Mouse (Mus musculus) right cerebral cortex, adult 2 months (tissue): ENCODE results near the gene Acod1.
A peak's percentile ranks its signal among the peaks of the same experiment; 100 is the strongest.

ENCODE experiments used
- DNase-seq, 2 experiments: peaks; one replicate each; pipeline ENCODE4 v3.0.0; 2021 to 2022; ENCODE audit warnings: low spot score in 2 of 2

The Acod1 gene

GRCm38 (mm10) chr14:103046677-103047076 lies at the start of gene Acod1:
Gene Acod1, plus strand, starts transcription at chr14:103046977.
- no peak for DNase-seq

- no peak for DNase-seq
Observed at GRCm38 (mm10) chr14:103007737-103008136, 39.0 kb upstream of the Acod1 start.

- peak; percentile 26 to 49 for DNase-seq
Observed at GRCm38 (mm10) chr14:103011782-103012181, 35.0 kb upstream of the Acod1 start.

GRCm38 (mm10) chr14:103012563-103013150 lies 34.1 kb upstream of the Acod1 start:
- peak; percentile 68 to 74 for DNase-seq

GRCm38 (mm10) chr14:103017009-103017408 lies 29.8 kb upstream of the Acod1 start:
- no peak for DNase-seq

GRCm38 (mm10) chr14:103020046-103020445 lies 26.7 kb upstream of the Acod1 start:
- no peak for DNase-seq

GRCm38 (mm10) chr14:103029203-103029602 lies 17.6 kb upstream of the Acod1 start:
- no peak for DNase-seq

GRCm38 (mm10) chr14:103033271-103033823 lies 13.4 kb upstream of the Acod1 start:
- peak in 1 of 2 experiments; percentile 6 for DNase-seq

- DNase-seq = no peak
Observed at GRCm38 (mm10) chr14:103034076-103034475, 12.7 kb upstream of the Acod1 start.

- no peak for DNase-seq
Observed at GRCm38 (mm10) chr14:103037016-103037415, 9.8 kb upstream of the Acod1 start.

- DNase-seq = no peak
Observed at GRCm38 (mm10) chr14:103048292-103049086, 1.7 kb downstream of the Acod1 start.

- DNase-seq = peak; percentile 73 to 83
Observed at GRCm38 (mm10) chr14:103051159-103051769, 4.5 kb downstream of the Acod1 start.

- DNase-seq = no peak
Observed at GRCm38 (mm10) chr14:103054731-103055130, 8.0 kb downstream of the Acod1 start.

GRCm38 (mm10) chr14:103056601-103057000 lies 9.8 kb downstream of the Acod1 start:
- no peak for DNase-seq

GRCm38 (mm10) chr14:103058998-103059397 lies 12.2 kb downstream of the Acod1 start:
- DNase-seq = no peak

- DNase-seq = no peak
Observed at GRCm38 (mm10) chr14:103059495-103059894, 12.7 kb downstream of the Acod1 start.

GRCm38 (mm10) chr14:103065294-103066167 lies 18.8 kb downstream of the Acod1 start:
- DNase-seq = peak; percentile 89

GRCm38 (mm10) chr14:103069465-103069863 lies 22.7 kb downstream of the Acod1 start:
- DNase-seq = no peak

GRCm38 (mm10) chr14:103069864-103070611 lies 23.3 kb downstream of the Acod1 start, which contains the start of gene Cln5:
Gene Cln5, plus strand, starts transcription at chr14:103070216.
- DNase-seq = peak; percentile 80 to 85

GRCm38 (mm10) chr14:103070790-103071189 lies 24.0 kb downstream of the Acod1 start:
- DNase-seq = peak in 1 of 2 experiments; percentile 30

- DNase-seq = no peak
Observed at GRCm38 (mm10) chr14:103071471-103071870, 24.7 kb downstream of the Acod1 start.
